Mouse (Mus musculus) hindbrain, postnatal 0 days (tissue): ENCODE data around the gene Xylt1. TPM values are rescaled to one million over a fixed set of nuclear protein-coding genes. Genes with fewer than 3 reads are reported as not detected.

Experiments
- ATAC-seq: fragments of 200-750 bp; cut with Nextera tagmentation; 2 replicates; pipeline ENCODE4 v1.8.0; 2017; ENCODE audit warnings: mild to moderate bottlenecking, moderate TSS enrichment, moderate library complexity
- DNase-seq: peaks from one replicate; pipeline ENCODE4 v3.0.0-alpha.2; 2015; ENCODE audit warnings: low spot score
- H3K27ac ChIP-seq: fragments of 300-500 bp; sonication (generic); 2 replicates; pipeline ENCODE4 v1.5.1; 2014; ENCODE audit warnings: mild to moderate bottlenecking
- H3K27me3 ChIP-seq: fragments of 300-500 bp; sonication (generic); 2 replicates; pipeline ENCODE4 v1.6.1; 2014; ENCODE audit warnings: low read length, mixed read lengths; ENCODE audit not compliant: insufficient read depth
- H3K36me3 ChIP-seq: fragments of 300-500 bp; sonication (generic); 2 replicates; pipeline ENCODE4 v1.6.1; 2014; ENCODE audit warnings: low read length, mixed read lengths; ENCODE audit not compliant: insufficient read depth
- H3K4me1 ChIP-seq: fragments of 300-500 bp; sonication (generic); 2 replicates; pipeline ENCODE4 v1.6.1; 2014; ENCODE audit warnings: antibody characterized with exemption, low read length, mixed read lengths; ENCODE audit not compliant: insufficient read depth
- H3K4me2 ChIP-seq: fragments of 300-500 bp; sonication (generic); 2 replicates; pipeline ENCODE4 v1.6.1; 2014; ENCODE audit warnings: low read depth, mild to moderate bottlenecking, low read length, moderate library complexity, mixed read lengths
- H3K4me3 ChIP-seq: fragments of 300-500 bp; sonication (generic); 2 replicates; pipeline ENCODE4 v1.5.1; 2014; ENCODE audit warnings: low read length
- H3K9ac ChIP-seq: fragments of 300-500 bp; sonication (generic); replicated peaks from 2 replicates; pipeline ENCODE4 v1.6.1; 2014; ENCODE audit warnings: mild to moderate bottlenecking, low read length, moderate library complexity, mixed read lengths
- H3K9me3 ChIP-seq: fragments of 300-500 bp; sonication (generic); 2 replicates; pipeline ENCODE4 v1.6.1; 2016; ENCODE audit warnings: low read length, mixed read lengths
- CTCF ChIP-seq: IDR thresholded peaks from 2 replicates; pipeline ENCODE4 v1.5.1; 2016; ENCODE audit warnings: antibody characterized with exemption, control low read depth, low read depth
- WGBS: fragments of 180-500 bp; shearing (Covaris S2); extraction: QIAGEN DNeasy Blood & Tissue Kit; methylation state at CpG from one replicate; pipeline ENCODE4 v1.1.7; 2014; 5-methylcytosine and 5-hydroxymethylcytosine counted together
- polyA plus RNA-seq: library from polyadenylated mRNA; unstranded; fragments of >200 nt; fragmentation: Nextera tagmentation; extraction: Ambion mirVana; gene quantifications from 2 replicates; pipeline ENCODE4 v1.2.1, GENCODE M21; 2015
- total RNA-seq: library from RNA; depleted of rRNA; stranded (reverse); fragments of >200 nt; gene quantifications from 2 replicates; pipeline ENCODE4 v1.2.3, GENCODE M21; 2014

Xylt1 gene
- total and polyA plus RNA-seq, 2 experiments from 2014 or later, result 3.0 to 16.6 TPM

- Histone ChIP-seq H3K4me1 (peaks cover 4% of the 10 kb centered on the region; the same call in 1 of the 2 replicates), H3K27ac (peak overlapping the region; percentile 38; the same call in 1 of the 2 replicates), H3K4me2 (no peak overlapping the region), H3K4me3 (no peak overlapping the region), H3K36me3 (no peaks in the 10 kb centered on the region), H3K9ac (no peak overlapping the region), H3K9me3 (no peaks in the 10 kb centered on the region), H3K27me3 (no peaks in the 10 kb centered on the region)
- 51% methylated on average over 5 of the region's 5 CpGs for WGBS
- DNase-seq (peak; percentile 63), ATAC-seq (no peak; the same call in 1 of the 2 replicates)
- TF ChIP-seq CTCF, result peak; percentile 59
Observed at GRCm38 (mm10) chr7:117630657-117631056, 249.9 kb downstream of the Xylt1 start.

- no peak overlapping the region for H3K4me3 ChIP-seq
- no peak overlapping the region for H3K4me2 ChIP-seq
- no peaks in the 10 kb centered on the region for H3K27me3 ChIP-seq
- H3K4me1 ChIP-seq, result no peaks in the 10 kb centered on the region
- WGBS, result 72% methylated on average over 4 of the region's 4 CpGs
- H3K27ac ChIP-seq, result no peak overlapping the region
- TF ChIP-seq CTCF, result no peak
- DNase-seq (no peak), ATAC-seq (0 out of 2 replicates have a peak, but pooled peaks have one; percentile 18)
- H3K36me3 ChIP-seq, result no peaks in the 10 kb centered on the region
- no peak overlapping the region for H3K9ac ChIP-seq
- no peaks in the 10 kb centered on the region for H3K9me3 ChIP-seq
Observed at GRCm38 (mm10) chr7:117635584-117635983, 254.8 kb downstream of the Xylt1 start.

GRCm38 (mm10) chr7:117636713-117637112, 255.9 kb downstream of the Xylt1 start:
- Histone ChIP-seq H3K4me2 (no peak overlapping the region), H3K27ac (no peak overlapping the region), H3K9ac (no peak overlapping the region), H3K4me1 (no peaks in the 10 kb centered on the region), H3K36me3 (no peaks in the 10 kb centered on the region), H3K9me3 (no peaks in the 10 kb centered on the region), H3K4me3 (no peak overlapping the region), H3K27me3 (no peaks in the 10 kb centered on the region)
- WGBS, result 83% methylated on average over 3 of the region's 3 CpGs
- TF ChIP-seq CTCF, result no peak
- DNase-seq (no peak), ATAC-seq (no peak)

GRCm38 (mm10) chr7:117637997-117638396, 257.2 kb downstream of the Xylt1 start:
- TF ChIP-seq CTCF, result no peak
- Histone ChIP-seq H3K9me3 (no peaks in the 10 kb centered on the region), H3K4me1 (no peaks in the 10 kb centered on the region), H3K4me2 (no peak overlapping the region), H3K27ac (no peak overlapping the region), H3K4me3 (no peak overlapping the region), H3K9ac (no peak overlapping the region), H3K36me3 (no peaks in the 10 kb centered on the region), H3K27me3 (no peaks in the 10 kb centered on the region)
- no peak for DNase-seq
- WGBS, result 99% methylated on average over 2 of the region's 2 CpGs
- no peak for ATAC-seq

- H3K4me2 ChIP-seq, result no peak overlapping the region
- no peak for TF ChIP-seq CTCF
- no peaks in the 10 kb centered on the region for H3K9me3 ChIP-seq
- H3K27ac ChIP-seq, result no peak overlapping the region
- no peak overlapping the region for H3K9ac ChIP-seq
- no peak for DNase-seq
- no peaks in the 10 kb centered on the region for H3K27me3 ChIP-seq
- H3K36me3 ChIP-seq, result no peaks in the 10 kb centered on the region; the same call in 1 of the 2 replicates
- no peak overlapping the region for H3K4me3 ChIP-seq
- H3K4me1 ChIP-seq, result no peaks in the 10 kb centered on the region
- 47% methylated on average over 1 of the region's 1 CpGs for WGBS
- no peak for ATAC-seq
Observed at GRCm38 (mm10) chr7:117652637-117653036, 271.9 kb downstream of the Xylt1 start.

- no peak for ATAC-seq
- Histone ChIP-seq H3K4me2 (no peak overlapping the region), H3K4me3 (no peak overlapping the region), H3K9ac (no peak overlapping the region), H3K4me1 (no peaks in the 10 kb centered on the region), H3K27ac (no peak overlapping the region), H3K9me3 (no peaks in the 10 kb centered on the region), H3K36me3 (no peaks in the 10 kb centered on the region), H3K27me3 (no peaks in the 10 kb centered on the region)
- DNase-seq, result no peak
- WGBS, result 96% methylated on average over 5 of the region's 5 CpGs
- no peak for TF ChIP-seq CTCF
Observed at GRCm38 (mm10) chr7:117655732-117656131, 275.0 kb downstream of the Xylt1 start.

- H3K4me1 ChIP-seq, result no peaks in the 10 kb centered on the region
- H3K4me3 ChIP-seq, result no peak overlapping the region
- 76% methylated on average over 4 of the region's 4 CpGs for WGBS
- H3K27me3 ChIP-seq, result no peaks in the 10 kb centered on the region
- no peak overlapping the region for H3K4me2 ChIP-seq
- TF ChIP-seq CTCF, result no peak
- peak; percentile 64; the same call in 1 of the 2 replicates for ATAC-seq
- no peak overlapping the region for H3K9ac ChIP-seq
- peak; percentile 27 for DNase-seq
- H3K36me3 ChIP-seq, result no peaks in the 10 kb centered on the region
- H3K27ac ChIP-seq, result no peak overlapping the region; the same call in 1 of the 2 replicates
- H3K9me3 ChIP-seq, result no peaks in the 10 kb centered on the region
Observed at GRCm38 (mm10) chr7:117658180-117658579, 277.4 kb downstream of the Xylt1 start.
